Mouse (Mus musculus): ENCODE data around the gene Ackr3.

Gene Ackr3

GRCm38 (mm10) chr1:90214926-90215325, 11.1 kb downstream of the Ackr3 start:
- POLR2A ChIA-PET = interaction anchor here in 3 of 4 experiments (0.7 to 5.0 kb wide), 4 partner anchors 10 to 12 kb away, joined by 3 to 37 read pairs (median 4); partner anchors contain the start of gene Ackr3 (in 2 of the 3)
- CTCF ChIA-PET = interaction anchor here in 2 of 4 experiments (0.6 to 1.2 kb wide), 3 partner anchors 11 to 55 kb away, joined by 3 to 7 read pairs (median 5); partner anchors contain the start of gene Ackr3 (in 1 of the 2)

- ChIA-PET POLR2A (interaction anchor here in 3 of 4 experiments (0.6 to 5.0 kb wide), 7 partner anchors 11 to 388 kb away, joined by 3 to 37 read pairs (median 3); partner anchors contain the start of gene Ackr3 (in 2 of the 3)), CTCF (interaction anchor here in 1 of 4 experiments (0.6 kb wide), 1 partner anchor 1369 kb away, joined by 3 read pairs; no protein-coding TSS in a partner anchor)
Measured at GRCm38 (mm10) chr1:90215881-90216280, 12.1 kb downstream of the Ackr3 start.

GRCm38 (mm10) chr1:90216395-90216794, 12.6 kb downstream of the Ackr3 start:
- CTCF ChIA-PET = interaction anchor here in 1 of 4 experiments (0.6 kb wide), 1 partner anchor 1369 kb away, joined by 3 read pairs; no protein-coding TSS in a partner anchor
- POLR2A ChIA-PET = interaction anchor here in 2 of 4 experiments (0.6 to 2.4 kb wide), 5 partner anchors 11 to 388 kb away, joined by 3 to 12 read pairs (median 3); partner anchors contain the start of gene Ackr3 (in 2 of the 2)

- CTCF ChIA-PET = no interaction called here
- POLR2A ChIA-PET = interaction anchor here in 3 of 4 experiments (1.6 to 2.5 kb wide), 3 partner anchors 16 to 17 kb away, joined by 7 to 15 read pairs (median 14); partner anchors contain the start of gene Ackr3 (in 2 of the 3)
Measured at GRCm38 (mm10) chr1:90220280-90220679, 16.5 kb downstream of the Ackr3 start.

GRCm38 (mm10) chr1:90220844-90221243, 17.1 kb downstream of the Ackr3 start:
- ChIA-PET POLR2A (interaction anchor here (0.7 to 2.5 kb wide), 7 partner anchors 12 to 21 kb away, joined by 3 to 15 read pairs (median 3); partner anchors contain the start of gene Ackr3 (in 2 of the 4)), CTCF (interaction anchor here in 3 of 4 experiments (0.7 to 1.3 kb wide), 3 partner anchors 17 to 373 kb away, joined by 3 to 4 read pairs (median 4); no protein-coding TSS in a partner anchor)

- POLR2A ChIA-PET = interaction anchor here (0.6 to 2.5 kb wide), 9 partner anchors 13 to 323 kb away, joined by 3 to 15 read pairs (median 3); partner anchors contain the start of gene Ackr3 (in 2 of the 4)
- CTCF ChIA-PET = interaction anchor here in 3 of 4 experiments (0.7 to 1.3 kb wide), 3 partner anchors 18 to 372 kb away, joined by 3 to 4 read pairs (median 4); no protein-coding TSS in a partner anchor
Measured at GRCm38 (mm10) chr1:90221811-90222361, 18.1 kb downstream of the Ackr3 start.

- ChIA-PET CTCF (no interaction called here), POLR2A (interaction anchor here in 2 of 4 experiments (2.1 to 2.5 kb wide), 2 partner anchors 19 to 20 kb away, joined by 14 to 15 read pairs; partner anchors contain the start of gene Ackr3 (in 2 of the 2))
Measured at GRCm38 (mm10) chr1:90222427-90222901, 18.7 kb downstream of the Ackr3 start.

- POLR2A ChIA-PET = interaction anchor here in 1 of 4 experiments (2.5 kb wide), 1 partner anchor 19 kb away, joined by 14 read pairs; the partner anchor contains the start of gene Ackr3
- CTCF ChIA-PET = no interaction called here
Measured at GRCm38 (mm10) chr1:90223006-90223405, 19.2 kb downstream of the Ackr3 start.

GRCm38 (mm10) chr1:90225603-90226254, 21.9 kb downstream of the Ackr3 start:
- ChIA-PET CTCF (interaction anchor here in 1 of 4 experiments (0.5 kb wide), 1 partner anchor 331 kb away, joined by 3 read pairs; no protein-coding TSS in a partner anchor), POLR2A (interaction anchor here in 2 of 4 experiments (1.3 to 1.8 kb wide), 3 partner anchors 20 to 22 kb away, joined by 3 to 6 read pairs (median 5); partner anchors contain the start of gene Ackr3 (in 1 of the 2))

GRCm38 (mm10) chr1:90227684-90228322, 24.0 kb downstream of the Ackr3 start:
- POLR2A ChIA-PET = no interaction called here
- CTCF ChIA-PET = interaction anchor here in 2 of 4 experiments (0.6 to 0.7 kb wide), 4 partner anchors 13 to 970 kb away, joined by 3 to 6 read pairs (median 4); no protein-coding TSS in a partner anchor

GRCm38 (mm10) chr1:90228323-90228697, 24.5 kb downstream of the Ackr3 start:
- POLR2A ChIA-PET = no interaction called here
- CTCF ChIA-PET = interaction anchor here in 2 of 4 experiments (0.6 to 0.7 kb wide), 4 partner anchors 14 to 970 kb away, joined by 3 to 6 read pairs (median 4); no protein-coding TSS in a partner anchor

GRCm38 (mm10) chr1:90230611-90231010, 26.8 kb downstream of the Ackr3 start:
- ChIA-PET POLR2A (interaction anchor here in 3 of 4 experiments (0.6 to 3.0 kb wide), 3 partner anchors 26 to 294 kb away, joined by 3 to 17 read pairs (median 3); partner anchors contain the start of gene Ackr3 (in 1 of the 3)), CTCF (no interaction called here)

GRCm38 (mm10) chr1:90231591-90232490, 28.1 kb downstream of the Ackr3 start:
- ChIA-PET POLR2A (interaction anchor here in 2 of 4 experiments (0.5 to 3.0 kb wide), 4 partner anchors 11 to 28 kb away, joined by 3 to 17 read pairs (median 4); partner anchors contain the start of gene Ackr3 (in 2 of the 2)), CTCF (no interaction called here)

- CTCF ChIA-PET = no interaction called here
Measured at GRCm38 (mm10) chr1:90232491-90232885, 28.7 kb downstream of the Ackr3 start.

GRCm38 (mm10) chr1:90234620-90235054, 30.9 kb downstream of the Ackr3 start:
- ChIA-PET POLR2A (no interaction called here), CTCF (no interaction called here)

More at GRCm38 (mm10) chr1:90232491-90232885, 28.7 kb downstream of the Ackr3 start:
- POLR2A ChIA-PET = interaction anchor here in 1 of 4 experiments (0.5 to 1.4 kb wide), 3 partner anchors 11 to 29 kb away, joined by 3 to 4 read pairs (median 3); partner anchors contain the start of gene Ackr3

GRCm38 (mm10) chr1:90236640-90237039, 32.9 kb downstream of the Ackr3 start:
- POLR2A ChIA-PET = interaction anchor here in 2 of 4 experiments (1.0 to 1.2 kb wide), 2 partner anchors 33 kb away, joined by 3 read pairs; partner anchors contain the start of gene Ackr3 (in 2 of the 2)
- CTCF ChIA-PET = no interaction called here

Data from embryonic stem cell, embryonic (primary cell).